Mouse (Mus musculus) liver, embryonic 14.5 days (tissue): ENCODE results near the gene Wasf1. TPM values are rescaled to one million over a fixed set of nuclear protein-coding genes. Genes with fewer than 3 reads are reported as not detected.

Experiments
- ATAC-seq: fragments of 200-750 bp; cut with Nextera tagmentation; 2 replicates; pipeline ENCODE4 v1.8.0; 2017; ENCODE audit warnings: moderate number of reproducible peaks, mild to moderate bottlenecking, moderate library complexity; ENCODE audit not compliant: insufficient read depth
- DNase-seq, 3 experiments: peaks; one replicate each; pipeline ENCODE4 v3.0.0-alpha.2; 2012 to 2013; ENCODE audit warnings: low read depth in 3 of 3, low spot score in 3 of 3
- H3K27ac ChIP-seq: fragments of 300-500 bp; sonication (generic); 2 replicates; pipeline ENCODE4 v1.5.1; 2014; ENCODE audit warnings: moderate library complexity, mild to moderate bottlenecking, control low read depth, inconsistent platforms
- H3K27me3 ChIP-seq: fragments of 300-500 bp; sonication (generic); 2 replicates; pipeline ENCODE4 v1.6.1; 2014; ENCODE audit warnings: mild to moderate bottlenecking, low read length, moderate library complexity; ENCODE audit not compliant: control insufficient read depth, insufficient read depth
- H3K36me3 ChIP-seq: fragments of 300-500 bp; sonication (generic); replicated peaks from 2 replicates; pipeline ENCODE4 v1.6.1; 2014; ENCODE audit warnings: low read depth; ENCODE audit not compliant: control insufficient read depth, insufficient read depth
- H3K4me1 ChIP-seq, 2 experiments: fragments of 200-500 bp in 1 of 2; fragments of 300-500 bp in 1 of 2; sonication (generic) in 1 of 2; replicated peaks; 2 replicates each; pipeline ENCODE4 v1.6.1; 2012 to 2014; ENCODE audit warnings: antibody characterized with exemption in 1 of 2, inconsistent platforms in 1 of 2, low read length in 1 of 2; ENCODE audit not compliant: control insufficient read depth in 2 of 2, insufficient read depth in 2 of 2
- H3K4me2 ChIP-seq: fragments of 300-500 bp; sonication (generic); 2 replicates; pipeline ENCODE4 v1.6.1; 2014; ENCODE audit warnings: low read depth, mild to moderate bottlenecking, control low read depth, moderate library complexity
- H3K4me3 ChIP-seq, 2 experiments: fragments of 200-500 bp in 1 of 2; fragments of 300-500 bp in 1 of 2; sonication (generic) in 1 of 2; 2 replicates each; pipeline ENCODE4 v1.5.1; 2012 to 2014; ENCODE audit warnings: low read depth in 2 of 2, low read length in 2 of 2, mild to moderate bottlenecking in 2 of 2, control low read depth in 1 of 2, inconsistent platforms in 1 of 2, moderate library complexity in 1 of 2; ENCODE audit not compliant: insufficient read depth in 1 of 2
- H3K9ac ChIP-seq: fragments of 300-500 bp; sonication (generic); replicated peaks from 2 replicates; pipeline ENCODE4 v1.6.1; 2014; ENCODE audit warnings: mild to moderate bottlenecking, control low read depth, moderate library complexity
- H3K9me3 ChIP-seq: fragments of 300-500 bp; sonication (generic); 2 replicates; pipeline ENCODE4 v1.6.1; 2016; ENCODE audit warnings: low read length, mixed read lengths; ENCODE audit not compliant: control insufficient read depth
- CTCF ChIP-seq: IDR thresholded peaks from 2 replicates; pipeline ENCODE4 v1.5.1; 2016; ENCODE audit warnings: antibody characterized with exemption, low read depth, control low read depth
- EP300 ChIP-seq: IDR thresholded peaks from 2 replicates; pipeline ENCODE4 v1.6.1; 2016; ENCODE audit warnings: antibody characterized with exemption, low read depth
- WGBS: fragments of 180-500 bp; shearing (Covaris S2); extraction: QIAGEN DNeasy Blood & Tissue Kit; methylation state at CpG from one replicate; pipeline ENCODE4 v1.1.7; 2014; ENCODE audit not compliant: insufficient replicate concordance; 5-methylcytosine and 5-hydroxymethylcytosine counted together
- polyA plus RNA-seq, 2 experiments: library from polyadenylated mRNA; depleted of rRNA in 1 of 2; stranded (reverse) in 1 of 2; unstranded in 1 of 2; fragments of >200 nt; fragmentation: Nextera tagmentation in 1 of 2; extraction: Ambion mirVana in 1 of 2; gene quantifications; 2 replicates each; pipeline versions ENCODE4 v1.2.1 to v1.2.3; 2012 to 2014

Gene Wasf1
- polyA plus RNA-seq, 2 experiments, result 0.61 to 0.67 TPM

GRCm38 (mm10) chr10:40984600-40984999 is 101.3 kb downstream of the Wasf1 start:
- no peaks in the 10 kb centered on the region for H3K9me3 ChIP-seq
- H3K4me1 ChIP-seq, result no peaks in the 10 kb centered on the region
- H3K27me3 ChIP-seq, result no peaks in the 10 kb centered on the region
- no peak overlapping the region for H3K4me2 ChIP-seq
- DNase-seq, result no peak
- H3K36me3 ChIP-seq, result no peaks in the 10 kb centered on the region
- no peak overlapping the region for H3K27ac ChIP-seq
- 60% methylated on average over 3 of the region's 3 CpGs for WGBS
- H3K4me3 ChIP-seq, result no peak overlapping the region
- no peak for ATAC-seq
- no peak overlapping the region for H3K9ac ChIP-seq
- TF ChIP-seq CTCF, result no peak
- TF ChIP-seq EP300, result no peak

DNA sequence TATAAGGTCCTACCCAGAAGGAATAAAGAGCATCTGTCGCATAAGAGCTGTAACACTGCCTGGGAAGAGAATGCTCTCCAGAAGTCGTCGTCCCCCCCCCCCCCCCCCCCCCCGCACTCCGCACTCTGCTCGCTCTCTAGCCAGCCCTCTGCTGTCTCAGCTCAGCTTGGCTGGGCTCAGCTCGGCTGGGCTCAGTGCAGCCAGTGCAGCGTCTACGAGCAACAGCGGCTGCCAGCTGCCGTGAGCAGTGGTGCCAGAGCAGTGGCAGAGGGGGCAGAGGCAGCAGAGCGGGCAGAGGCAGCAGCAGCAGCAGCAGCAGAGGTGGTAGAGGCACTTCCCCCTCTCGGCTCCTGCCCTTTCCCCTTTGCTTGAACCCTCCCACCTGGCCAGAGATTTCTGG is 102.1 kb downstream of the Wasf1 start:
- Histone ChIP-seq H3K4me2 (no peak overlapping the region), H3K27me3 (no peaks in the 10 kb centered on the region), H3K4me3 (no peak overlapping the region), H3K4me1 (no peaks in the 10 kb centered on the region), H3K9me3 (no peaks in the 10 kb centered on the region), H3K9ac (no peak overlapping the region), H3K27ac (no peak overlapping the region), H3K36me3 (no peaks in the 10 kb centered on the region)
- 33% methylated on average over 10 of the region's 13 CpGs for WGBS
- no peak for TF ChIP-seq CTCF
- TF ChIP-seq EP300, result no peak
- ATAC-seq (no peak), DNase-seq (no peak)

Other genes with a start within 250 kb of the Wasf1 start
- 0.11 and 0.18 TPM in 2 replicates for gene Mettl24, start 200.2 kb upstream of the Wasf1 start, polyA plus RNA-seq (2012; rRNA removed)
- 0.33 and 0.71 TPM in 2 replicates for gene Mettl24, start 200.2 kb upstream of the Wasf1 start, polyA plus RNA-seq (2014; fragmentation: Nextera tagmentation; extraction: Ambion mirVana)
- 7.2 and 8.9 TPM in 2 replicates for gene Cdc40, start 164 bp upstream of the Wasf1 start, polyA plus RNA-seq (2012; rRNA removed)
- gene Cdc40, start 164 bp upstream of the Wasf1 start, polyA plus RNA-seq (2014; fragmentation: Nextera tagmentation; extraction: Ambion mirVana), result 11.1 and 12.5 TPM in 2 replicates
- not detected in 2 replicates for gene Gpr6, start 188.8 kb downstream of the Wasf1 start, polyA plus RNA-seq (2012; rRNA removed)
- gene Gpr6, start 188.8 kb downstream of the Wasf1 start, polyA plus RNA-seq (2014; fragmentation: Nextera tagmentation; extraction: Ambion mirVana), result not detected in 2 replicates